ENCODE assay signal across 8 mouse cellular contexts in genomic region chr12:113014561-113015556, GRCm38 (mm10). TPM values are rescaled to one million over a fixed set of nuclear protein-coding genes. Genes with fewer than 3 reads are reported as not detected.
DNase-seq lines count a peak whose midpoint lies in the region; ATAC-seq and TF ChIP-seq lines count a peak whose summit lies in the region.

No protein-coding gene starts in this region.

- peak; percentile 51 for DNase-seq in adrenal gland, postnatal 10 days
- peak; percentile 50 for DNase-seq in embryonic facial prominence, embryonic 11.5 days (ENCODE audit: low spot score)
- peak; percentile 66 for DNase-seq in lung, postnatal 0 days (ENCODE audit: low spot score)
- DNase-seq in thymus, postnatal 25 days = peak; percentile 46

- H3K4me2 ChIP-seq in embryonic facial prominence, embryonic 11.5 days (ENCODE audit: low read depth, low read length) = peak overlapping the region; percentile 96
- H3K4me2 ChIP-seq in heart, embryonic 13.5 days = peak overlapping the region; percentile 97
- peak overlapping the region; percentile 87 for H3K4me2 ChIP-seq in kidney, embryonic 16.5 days (replicated peaks; ENCODE audit: low read depth, low read length)
- H3K4me2 ChIP-seq in lung, postnatal 0 days (replicated peaks; ENCODE audit: low read depth, low read length) = peak overlapping the region; percentile 96
- H3K4me2 ChIP-seq in neural tube, embryonic 15.5 days = peak overlapping the region; percentile 82

- under 1% methylated on average over 53 of the region's 64 CpGs for WGBS in embryonic facial prominence, embryonic 11.5 days
- WGBS in heart, embryonic 13.5 days = under 1% methylated on average over 63 of the region's 64 CpGs
- WGBS in kidney, embryonic 16.5 days = under 1% methylated on average over 62 of the region's 64 CpGs
- 3% methylated on average over 31 of the region's 64 CpGs for WGBS in lung, postnatal 0 days
- under 1% methylated on average over 45 of the region's 64 CpGs for WGBS in neural tube, embryonic 15.5 days

- ATAC-seq in CD4-positive, CD25-positive, alpha-beta regulatory T cell, adult 4 months = peak; percentile 29
- ATAC-seq in embryonic facial prominence, embryonic 11.5 days (replicated peaks; ENCODE audit: insufficient number of reproducible peaks, low FRiP score, low TSS enrichment, low read depth) = peak; percentile 61; the same call in 1 of the 2 replicates
- peak; percentile 25; the same call in 1 of the 2 replicates for ATAC-seq in heart, embryonic 13.5 days (ENCODE audit: extremely low read depth, insufficient number of reproducible peaks, low FRiP score, low TSS enrichment)
- ATAC-seq in kidney, embryonic 16.5 days (ENCODE audit: low FRiP score, low TSS enrichment) = peak; percentile 50
- ATAC-seq in lung, postnatal 0 days = peak; percentile 38
- ATAC-seq in neural tube, embryonic 15.5 days (ENCODE audit: low FRiP score) = peak; percentile 34; the same call in 1 of the 2 replicates

- no peaks in the 10 kb centered on the region; the same call in none of the 2 replicates for H3K4me1 ChIP-seq in embryonic facial prominence, embryonic 11.5 days (ENCODE audit: control insufficient read depth, insufficient read depth, low read length)
- peaks cover 55% of the 10 kb centered on the region for H3K4me1 ChIP-seq in heart, embryonic 13.5 days
- peaks cover 28% of the 10 kb centered on the region for H3K4me1 ChIP-seq in kidney, embryonic 16.5 days (ENCODE audit: insufficient read depth, low read length)
- peaks cover 11% of the 10 kb centered on the region; the same call in 1 of the 2 replicates for H3K4me1 ChIP-seq in lung, postnatal 0 days (ENCODE audit: insufficient read depth, low read depth, low read length)
- peaks cover 59% of the 10 kb centered on the region for H3K4me1 ChIP-seq in neural tube, embryonic 15.5 days

- no peaks in the 10 kb centered on the region; the same call in 1 of the 2 replicates for H3K36me3 ChIP-seq in embryonic facial prominence, embryonic 11.5 days (replicated peaks; ENCODE audit: control insufficient read depth, insufficient read depth, low read depth, low read length)
- no peaks in the 10 kb centered on the region for H3K36me3 ChIP-seq in heart, embryonic 13.5 days
- no peaks in the 10 kb centered on the region for H3K36me3 ChIP-seq in kidney, embryonic 16.5 days (ENCODE audit: insufficient read depth, low read length)
- H3K36me3 ChIP-seq in lung, postnatal 0 days (ENCODE audit: insufficient read depth, low read length) = no peaks in the 10 kb centered on the region
- no peaks in the 10 kb centered on the region for H3K36me3 ChIP-seq in neural tube, embryonic 15.5 days

- peak overlapping the region; percentile 41; the same call in 1 of the 2 replicates for H3K27ac ChIP-seq in embryonic facial prominence, embryonic 11.5 days (replicated peaks; ENCODE audit: low read depth, low read length)
- H3K27ac ChIP-seq in heart, embryonic 13.5 days (replicated peaks) = peak overlapping the region; percentile 77
- H3K27ac ChIP-seq in kidney, embryonic 16.5 days (ENCODE audit: low read length) = peak overlapping the region; percentile 75
- peak overlapping the region; percentile 82 for H3K27ac ChIP-seq in lung, postnatal 0 days (ENCODE audit: low read length)
- H3K27ac ChIP-seq in neural tube, embryonic 15.5 days (replicated peaks) = peak overlapping the region; percentile 86

- peak overlapping the region; percentile 84 for H3K9ac ChIP-seq in embryonic facial prominence, embryonic 11.5 days (replicated peaks; ENCODE audit: low read length)
- H3K9ac ChIP-seq in heart, embryonic 13.5 days = peak overlapping the region; percentile 93
- peak overlapping the region; percentile 91 for H3K9ac ChIP-seq in kidney, embryonic 16.5 days (replicated peaks; ENCODE audit: low read length)
- H3K9ac ChIP-seq in lung, postnatal 0 days (replicated peaks; ENCODE audit: low read depth) = peak overlapping the region; percentile 76
- peak overlapping the region; percentile 96 for H3K9ac ChIP-seq in neural tube, embryonic 15.5 days (replicated peaks)

- H3K27me3 ChIP-seq in embryonic facial prominence, embryonic 11.5 days (ENCODE audit: control insufficient read depth, insufficient read depth, low read length) = no peaks in the 10 kb centered on the region
- no peaks in the 10 kb centered on the region for H3K27me3 ChIP-seq in heart, embryonic 13.5 days (replicated peaks)
- H3K27me3 ChIP-seq in kidney, embryonic 16.5 days (ENCODE audit: insufficient read depth, low read length) = no peaks in the 10 kb centered on the region
- no peaks in the 10 kb centered on the region for H3K27me3 ChIP-seq in lung, postnatal 0 days (replicated peaks; ENCODE audit: insufficient read depth, low read length)
- H3K27me3 ChIP-seq in neural tube, embryonic 15.5 days (replicated peaks) = no peaks in the 10 kb centered on the region

- TF ChIP-seq EP300 in lung, postnatal 0 days (IDR thresholded peaks at IDR 0.05) = no peak

- H3K4me3 ChIP-seq in embryonic facial prominence, embryonic 11.5 days (ENCODE audit: low read depth, low read length) = peak overlapping the region; percentile 92
- peak overlapping the region; percentile 92 for H3K4me3 ChIP-seq in heart, embryonic 13.5 days
- peak overlapping the region; percentile 85 for H3K4me3 ChIP-seq in kidney, embryonic 16.5 days (ENCODE audit: low read length)
- peak overlapping the region; percentile 84 for H3K4me3 ChIP-seq in lung, postnatal 0 days (ENCODE audit: low read depth, low read length)
- peak overlapping the region; percentile 98 for H3K4me3 ChIP-seq in neural tube, embryonic 15.5 days (replicated peaks)

- H3K9me3 ChIP-seq in embryonic facial prominence, embryonic 11.5 days (replicated peaks; ENCODE audit: control insufficient read depth, low read length) = no peaks in the 10 kb centered on the region
- H3K9me3 ChIP-seq in heart, embryonic 13.5 days = no peaks in the 10 kb centered on the region
- no peaks in the 10 kb centered on the region for H3K9me3 ChIP-seq in kidney, embryonic 16.5 days (ENCODE audit: low read length)
- no peaks in the 10 kb centered on the region for H3K9me3 ChIP-seq in lung, postnatal 0 days (ENCODE audit: low read length)
- no peaks in the 10 kb centered on the region for H3K9me3 ChIP-seq in neural tube, embryonic 15.5 days (replicated peaks)

- TF ChIP-seq CTCF in lung, postnatal 0 days (IDR thresholded peaks at IDR 0.05) = no peak

RNA-seq across cellular contexts. Expression of gene Pacs2, which starts 0.6 kb away (rescaled TPM):
- polyA plus RNA-seq in CD4-positive, CD25-positive, alpha-beta regulatory T cell, adult 4 months (2017; shearing (Covaris generic)) = 1 to 10 TPM; 5.8 to 7.3 TPM
- total RNA-seq in adrenal gland, postnatal 10 days (2021) = 10 to 100 TPM; 30.3 to 37.1 TPM
- polyA plus RNA-seq in embryonic facial prominence, embryonic 11.5 days (2014; fragmentation: Nextera tagmentation; extraction: Ambion mirVana) = 9.8 and 11.6 TPM in 2 replicates
- 7.0 and 7.7 TPM in 2 replicates for polyA plus RNA-seq in heart, embryonic 13.5 days (2015; fragmentation: Nextera tagmentation; extraction: Ambion mirVana)
- 13.3 and 13.8 TPM in 2 replicates for polyA plus RNA-seq in kidney, embryonic 16.5 days (2015; fragmentation: Nextera tagmentation; extraction: Ambion mirVana)
- polyA plus RNA-seq in lung, postnatal 0 days (2015; fragmentation: Nextera tagmentation; extraction: Ambion mirVana) = 6.8 and 9.5 TPM in 2 replicates
- polyA plus RNA-seq in neural tube, embryonic 15.5 days (2015; fragmentation: Nextera tagmentation; extraction: Ambion mirVana) = 21.9 and 27.6 TPM in 2 replicates

RNA-seq across cellular contexts. Expression of gene Brf1, which starts 14.4 kb away (rescaled TPM):
- 10 to 100 TPM; 26.9 to 32.7 TPM for polyA plus RNA-seq in CD4-positive, CD25-positive, alpha-beta regulatory T cell, adult 4 months (2017; shearing (Covaris generic))
- total RNA-seq in adrenal gland, postnatal 10 days (2021) = 10 to 100 TPM; 40.1 to 55.3 TPM
- 48.5 and 50.8 TPM in 2 replicates for polyA plus RNA-seq in embryonic facial prominence, embryonic 11.5 days (2014; fragmentation: Nextera tagmentation; extraction: Ambion mirVana)
- 32.5 and 35.5 TPM in 2 replicates for polyA plus RNA-seq in heart, embryonic 13.5 days (2015; fragmentation: Nextera tagmentation; extraction: Ambion mirVana)
- polyA plus RNA-seq in kidney, embryonic 16.5 days (2015; fragmentation: Nextera tagmentation; extraction: Ambion mirVana) = 70.1 and 71.5 TPM in 2 replicates
- 38.8 and 44.9 TPM in 2 replicates for polyA plus RNA-seq in lung, postnatal 0 days (2015; fragmentation: Nextera tagmentation; extraction: Ambion mirVana)
- polyA plus RNA-seq in neural tube, embryonic 15.5 days (2015; fragmentation: Nextera tagmentation; extraction: Ambion mirVana) = 44.1 and 49.3 TPM in 2 replicates

RNA-seq across cellular contexts. Expression of gene Btbd6, which starts 38.6 kb away (rescaled TPM):
- polyA plus RNA-seq in CD4-positive, CD25-positive, alpha-beta regulatory T cell, adult 4 months (2017; shearing (Covaris generic)) = 1 to 10 TPM; 7.8 to 8.7 TPM
- total RNA-seq in adrenal gland, postnatal 10 days (2021) = 10 to 100 TPM; 16.9 to 28.1 TPM
- polyA plus RNA-seq in embryonic facial prominence, embryonic 11.5 days (2014; fragmentation: Nextera tagmentation; extraction: Ambion mirVana) = 19.0 and 19.7 TPM in 2 replicates
- polyA plus RNA-seq in heart, embryonic 13.5 days (2015; fragmentation: Nextera tagmentation; extraction: Ambion mirVana) = 21.7 and 22.0 TPM in 2 replicates
- 29.4 and 30.6 TPM in 2 replicates for polyA plus RNA-seq in kidney, embryonic 16.5 days (2015; fragmentation: Nextera tagmentation; extraction: Ambion mirVana)
- polyA plus RNA-seq in lung, postnatal 0 days (2015; fragmentation: Nextera tagmentation; extraction: Ambion mirVana) = 20.2 and 23.4 TPM in 2 replicates
- 46.3 and 50.0 TPM in 2 replicates for polyA plus RNA-seq in neural tube, embryonic 15.5 days (2015; fragmentation: Nextera tagmentation; extraction: Ambion mirVana)

RNA-seq across cellular contexts. Expression of gene Tex22, which starts 59.4 kb away (rescaled TPM):
- not detected for polyA plus RNA-seq in CD4-positive, CD25-positive, alpha-beta regulatory T cell, adult 4 months (2017; shearing (Covaris generic))
- not detected for total RNA-seq in adrenal gland, postnatal 10 days (2021)
- not detected in 2 replicates for polyA plus RNA-seq in embryonic facial prominence, embryonic 11.5 days (2014; fragmentation: Nextera tagmentation; extraction: Ambion mirVana)
- not detected in 2 replicates for polyA plus RNA-seq in heart, embryonic 13.5 days (2015; fragmentation: Nextera tagmentation; extraction: Ambion mirVana)
- polyA plus RNA-seq in kidney, embryonic 16.5 days (2015; fragmentation: Nextera tagmentation; extraction: Ambion mirVana) = not detected in 2 replicates
- not detected in 2 replicates for polyA plus RNA-seq in lung, postnatal 0 days (2015; fragmentation: Nextera tagmentation; extraction: Ambion mirVana)
- polyA plus RNA-seq in neural tube, embryonic 15.5 days (2015; fragmentation: Nextera tagmentation; extraction: Ambion mirVana) = not detected in 2 replicates

Comparison
In these comparisons a context has a peak if more than half of its experiments do, and no peak if none do; other contexts are left out.
1. Peak in every context shown above with its lines: DNase-seq, ATAC-seq, H3K4me3 ChIP-seq and H3K27ac ChIP-seq.